Mouse (Mus musculus): Measurements from ENCODE around the gene Adgrv1.

GRCm38 (mm10) chr13:81109676-81110075 lies 523.3 kb downstream of the Adgrv1 start:
- TF ChIP-seq POLR2A (IDR thresholded peaks at IDR 0.05; ENCODE audit: borderline replicate concordance, extremely low read depth, insufficient read depth, insufficient read length, poor library complexity, severe bottlenecking) (no peak), CTCF (IDR thresholded peaks at IDR 0.05; ENCODE audit: borderline replicate concordance, extremely low read depth, insufficient read depth, insufficient read length) (no peak)
